Mouse (Mus musculus) kidney, embryonic 16.5 days (tissue): Measurements from ENCODE around the gene Gcc1. TPM values are rescaled to one million over a fixed set of nuclear protein-coding genes. Genes with fewer than 3 reads are reported as not detected.

ENCODE experiments used
- ATAC-seq: fragments of 200-750 bp; cut with Nextera tagmentation; 2 replicates; pipeline ENCODE4 v1.8.0; 2017; ENCODE audit warnings: moderate TSS enrichment; ENCODE audit not compliant: low FRiP score, low TSS enrichment
- H3K27ac ChIP-seq: fragments of 300-500 bp; sonication (generic); 2 replicates; pipeline ENCODE4 v1.5.1; 2014; ENCODE audit warnings: low read length
- H3K27me3 ChIP-seq: fragments of 300-500 bp; sonication (generic); 2 replicates; pipeline ENCODE4 v1.6.1; 2014; ENCODE audit warnings: low read length, control low read depth, mixed read lengths; ENCODE audit not compliant: insufficient read depth
- H3K36me3 ChIP-seq: fragments of 300-500 bp; sonication (generic); 2 replicates; pipeline ENCODE4 v1.6.1; 2014; ENCODE audit warnings: low read length, control low read depth, mixed read lengths; ENCODE audit not compliant: insufficient read depth
- H3K4me1 ChIP-seq: fragments of 300-500 bp; sonication (generic); 2 replicates; pipeline ENCODE4 v1.6.1; 2014; ENCODE audit warnings: low read length, control low read depth, mixed read lengths; ENCODE audit not compliant: insufficient read depth
- H3K4me2 ChIP-seq: fragments of 300-500 bp; sonication (generic); replicated peaks from 2 replicates; pipeline ENCODE4 v1.6.1; 2014; ENCODE audit warnings: low read depth, low read length
- H3K4me3 ChIP-seq: fragments of 300-500 bp; sonication (generic); 2 replicates; pipeline ENCODE4 v1.5.1; 2014; ENCODE audit warnings: mild to moderate bottlenecking, low read length
- H3K9ac ChIP-seq: fragments of 300-500 bp; sonication (generic); replicated peaks from 2 replicates; pipeline ENCODE4 v1.6.1; 2014; ENCODE audit warnings: low read length
- H3K9me3 ChIP-seq: fragments of 300-500 bp; sonication (generic); 2 replicates; pipeline ENCODE4 v1.6.1; 2016; ENCODE audit warnings: low read length, control low read depth
- WGBS: fragments of 180-500 bp; shearing (Covaris S2); extraction: QIAGEN DNeasy Blood & Tissue Kit; methylation state at CpG from one replicate; pipeline ENCODE4 v1.1.7; 2014; 5-methylcytosine and 5-hydroxymethylcytosine counted together
- polyA plus RNA-seq: library from polyadenylated mRNA; unstranded; fragments of >200 nt; fragmentation: Nextera tagmentation; extraction: Ambion mirVana; gene quantifications from 2 replicates; pipeline ENCODE4 v1.2.1, GENCODE M21; 2015

The Gcc1 gene
- polyA plus RNA-seq = 11.5 and 12.6 TPM in 2 replicates

DNA sequence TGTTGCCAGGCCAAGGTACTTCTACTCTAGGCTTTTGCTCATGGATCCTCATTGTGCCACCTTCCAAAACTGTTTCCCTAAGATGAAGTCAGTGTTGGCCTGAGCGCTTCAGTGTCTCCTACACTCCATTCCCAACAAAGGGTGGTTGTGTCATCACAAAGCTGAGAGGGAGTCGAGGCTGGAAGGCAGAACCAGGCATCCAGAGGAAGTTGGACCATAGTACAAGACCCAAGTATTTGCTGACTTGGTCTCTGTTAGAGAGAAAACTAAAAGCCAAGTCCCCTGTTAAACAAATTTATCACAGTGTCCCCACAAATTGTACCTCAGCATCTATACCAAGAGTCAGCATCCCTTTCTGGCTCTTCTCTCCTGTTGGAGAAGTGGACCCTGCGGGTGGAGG is at the start of gene Gcc1:
Gene Gcc1 (minus strand): TSS at position 101 of the 400 bp plus-strand sequence.
- 90% methylated on average over 3 of the region's 3 CpGs for WGBS
- Histone ChIP-seq H3K36me3 (peaks cover 19% of the 10 kb centered on the region), H3K4me2 (no peak within 1 kb of the TSS), H3K9ac (no peak within 1 kb of the TSS), H3K27me3 (no peaks in the 10 kb centered on the region), H3K27ac (no peak within 1 kb of the TSS), H3K4me1 (peaks cover 9% of the 10 kb centered on the region), H3K9me3 (no peaks in the 10 kb centered on the region), H3K4me3 (no peak within 1 kb of the TSS)
- ATAC-seq = no peak

DNA sequence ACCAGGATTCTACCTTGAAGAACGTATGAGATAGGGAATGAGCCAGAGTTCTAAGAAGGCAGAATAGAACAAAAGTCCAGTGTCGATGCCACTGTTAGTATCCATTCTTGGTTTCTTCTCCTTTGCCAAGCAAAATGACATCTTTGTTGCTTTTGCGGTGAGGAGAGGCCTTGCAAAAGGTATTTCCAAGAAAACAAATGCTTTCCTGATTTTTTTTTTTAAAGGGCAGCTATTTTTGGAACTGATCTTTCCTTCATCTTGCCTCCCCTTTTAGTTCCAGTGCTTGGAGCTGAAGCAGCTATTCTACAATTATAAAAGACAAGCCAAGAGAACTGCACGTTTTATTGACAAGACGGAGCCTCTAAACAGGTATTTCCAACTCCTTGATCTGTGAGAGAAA is 46.6 kb upstream of the Gcc1 start, which contains the start of gene Snd1:
Gene Snd1 (plus strand): TSS at position 301 of the 400 bp plus-strand sequence.
- 78% methylated on average over 5 of the region's 5 CpGs for WGBS
- no peak within 1 kb of the TSS for H3K4me3 ChIP-seq
- no peak within 1 kb of the TSS for H3K9ac ChIP-seq
- no peak within 1 kb of the TSS for H3K27ac ChIP-seq
- H3K27me3 ChIP-seq = no peaks in the 10 kb centered on the region
- H3K4me2 ChIP-seq = no peak within 1 kb of the TSS
- no peaks in the 10 kb centered on the region for H3K36me3 ChIP-seq
- no peaks in the 10 kb centered on the region for H3K9me3 ChIP-seq
- H3K4me1 ChIP-seq = 0 out of 2 replicates have a peak, but pooled peaks cover 3% of the 10 kb centered on the region
- no peak for ATAC-seq

- H3K4me2 ChIP-seq = no peak overlapping the region
- no peaks in the 10 kb centered on the region for H3K36me3 ChIP-seq
- no peak overlapping the region for H3K27ac ChIP-seq
- no peak overlapping the region for H3K4me3 ChIP-seq
- H3K27me3 ChIP-seq = no peaks in the 10 kb centered on the region
- H3K4me1 ChIP-seq = 0 out of 2 replicates have a peak, but pooled peaks cover 3% of the 10 kb centered on the region
- 88% methylated on average over 4 of the region's 4 CpGs for WGBS
- ATAC-seq = no peak
- no peaks in the 10 kb centered on the region for H3K9me3 ChIP-seq
- no peak overlapping the region for H3K9ac ChIP-seq
These were observed 46.0 kb upstream of the Gcc1 start for GRCm38 (mm10) chr6:28474211-28474610.

GRCm38 (mm10) chr6:28471284-28472035 is 43.3 kb upstream of the Gcc1 start:
- Histone ChIP-seq H3K27ac (no peak overlapping the region), H3K4me1 (no peaks in the 10 kb centered on the region), H3K9me3 (no peaks in the 10 kb centered on the region), H3K9ac (no peak overlapping the region), H3K4me2 (no peak overlapping the region), H3K36me3 (no peaks in the 10 kb centered on the region), H3K27me3 (no peaks in the 10 kb centered on the region), H3K4me3 (no peak overlapping the region)
- ATAC-seq = no peak
- WGBS = 88% methylated on average over 9 of the region's 9 CpGs

GRCm38 (mm10) chr6:28470621-28471020 is 42.4 kb upstream of the Gcc1 start:
- Histone ChIP-seq H3K27ac (no peak overlapping the region), H3K4me2 (no peak overlapping the region), H3K9ac (no peak overlapping the region), H3K27me3 (no peaks in the 10 kb centered on the region), H3K9me3 (no peaks in the 10 kb centered on the region), H3K4me3 (no peak overlapping the region), H3K4me1 (no peaks in the 10 kb centered on the region), H3K36me3 (no peaks in the 10 kb centered on the region)
- WGBS = 77% methylated on average over 5 of the region's 5 CpGs
- ATAC-seq = no peak

DNA sequence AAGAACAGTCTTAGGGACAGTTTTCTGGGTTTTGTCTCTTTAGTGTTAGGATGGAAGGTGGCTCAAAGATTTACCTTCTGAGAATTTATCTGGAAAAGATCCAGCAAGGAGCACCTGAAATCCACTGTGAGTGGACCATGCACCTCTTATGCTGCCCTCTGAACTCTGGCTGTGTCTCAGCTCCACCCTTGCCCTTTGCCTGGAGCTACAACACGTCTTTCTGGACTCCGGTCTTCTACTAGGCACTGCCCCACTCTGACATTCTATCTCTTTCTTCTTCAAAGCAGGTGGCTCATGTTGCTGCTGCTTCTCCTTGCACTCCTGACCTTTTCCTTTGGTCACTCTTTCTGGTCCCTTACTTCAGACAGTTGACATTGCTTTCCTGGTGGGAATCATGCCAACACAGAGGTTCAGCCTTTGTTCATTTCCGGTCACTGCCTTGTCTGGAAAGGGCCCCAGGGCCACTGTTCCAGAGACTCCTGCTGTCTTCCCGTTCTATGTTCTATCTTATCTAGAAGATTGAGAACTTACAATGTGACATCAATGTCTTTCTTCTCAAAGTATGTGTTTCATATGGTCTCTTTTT is 41.9 kb upstream of the Gcc1 start:
- Histone ChIP-seq H3K4me2 (no peak overlapping the region), H3K36me3 (no peaks in the 10 kb centered on the region), H3K9me3 (no peaks in the 10 kb centered on the region), H3K4me1 (no peaks in the 10 kb centered on the region), H3K27ac (no peak overlapping the region), H3K27me3 (no peaks in the 10 kb centered on the region), H3K9ac (no peak overlapping the region), H3K4me3 (no peak overlapping the region)
- 40% methylated on average over 4 of the region's 4 CpGs for WGBS
- ATAC-seq = no peak

DNA sequence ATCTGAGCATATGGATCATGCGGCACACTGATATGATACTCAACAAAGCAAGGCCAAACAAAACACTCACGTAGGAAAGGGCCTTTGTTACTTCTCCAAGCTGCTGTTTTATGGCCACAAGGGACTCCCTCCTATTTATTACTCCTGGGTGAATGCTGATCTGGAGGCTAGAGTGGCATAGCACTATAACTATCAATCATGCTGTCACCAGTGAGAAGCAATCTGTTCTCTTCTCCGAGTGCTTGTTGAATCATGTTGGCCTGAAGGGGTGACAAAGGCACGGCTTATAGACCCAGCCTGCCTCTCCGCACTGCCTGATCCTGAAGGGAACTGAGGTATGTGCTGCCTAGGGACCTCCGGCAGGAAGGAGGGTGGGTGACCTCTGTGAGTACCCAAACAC is 36.4 kb upstream of the Gcc1 start:
- H3K9ac ChIP-seq = no peak overlapping the region
- no peak overlapping the region for H3K27ac ChIP-seq
- H3K4me2 ChIP-seq = no peak overlapping the region
- ATAC-seq = no peak
- H3K4me3 ChIP-seq = no peak overlapping the region
- H3K27me3 ChIP-seq = no peaks in the 10 kb centered on the region
- no peaks in the 10 kb centered on the region for H3K36me3 ChIP-seq
- no peaks in the 10 kb centered on the region for H3K9me3 ChIP-seq
- WGBS = 17% methylated on average over 6 of the region's 6 CpGs
- H3K4me1 ChIP-seq = 0 out of 2 replicates have a peak, but pooled peaks cover 3% of the 10 kb centered on the region

GRCm38 (mm10) chr6:28460534-28460933 is 32.3 kb upstream of the Gcc1 start:
- Histone ChIP-seq H3K4me3 (no peak overlapping the region), H3K9ac (no peak overlapping the region), H3K27ac (no peak overlapping the region), H3K4me2 (no peak overlapping the region), H3K36me3 (no peaks in the 10 kb centered on the region), H3K4me1 (0 out of 2 replicates have a peak, but pooled peaks cover 3% of the 10 kb centered on the region), H3K27me3 (no peaks in the 10 kb centered on the region), H3K9me3 (no peaks in the 10 kb centered on the region)
- 6% methylated on average over 5 of the region's 5 CpGs for WGBS
- no peak for ATAC-seq

DNA sequence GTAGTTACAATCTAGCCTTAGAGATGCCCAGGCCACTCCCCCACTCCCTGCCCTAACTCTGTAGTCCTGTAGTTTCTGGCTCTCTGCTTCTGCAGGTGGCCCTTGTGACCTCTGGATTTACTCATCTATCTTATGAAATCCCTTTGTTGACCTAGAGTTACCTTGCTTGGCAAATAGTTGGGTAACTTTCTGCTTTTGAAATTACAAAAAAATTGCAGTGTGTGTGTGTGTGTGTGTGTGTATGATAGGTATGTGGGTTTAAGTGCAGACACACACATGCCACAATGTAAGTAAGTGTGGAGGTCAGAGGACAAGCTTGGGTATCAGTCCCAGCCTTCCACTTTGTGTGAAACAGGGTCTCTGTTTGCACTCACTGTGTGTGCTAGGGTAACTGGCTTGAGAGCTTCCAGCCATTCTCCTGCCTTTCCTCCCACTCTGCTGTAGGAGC is 31.1 kb upstream of the Gcc1 start:
- Histone ChIP-seq H3K9ac (no peak overlapping the region), H3K4me1 (no peaks in the 10 kb centered on the region), H3K36me3 (no peaks in the 10 kb centered on the region), H3K4me2 (no peak overlapping the region), H3K4me3 (no peak overlapping the region), H3K9me3 (no peaks in the 10 kb centered on the region), H3K27ac (no peak overlapping the region), H3K27me3 (peaks cover 1% of the 10 kb centered on the region; the same call in 1 of the 2 replicates)
- ATAC-seq = no peak

- H3K9me3 ChIP-seq = no peaks in the 10 kb centered on the region
- H3K4me3 ChIP-seq = no peak overlapping the region
- WGBS = 3% methylated on average over 12 of the region's 12 CpGs
- no peak for ATAC-seq
- H3K4me1 ChIP-seq = no peaks in the 10 kb centered on the region
- H3K27me3 ChIP-seq = peaks cover 36% of the 10 kb centered on the region
- H3K4me2 ChIP-seq = no peak overlapping the region
- H3K9ac ChIP-seq = no peak overlapping the region
- H3K36me3 ChIP-seq = no peaks in the 10 kb centered on the region
- no peak overlapping the region for H3K27ac ChIP-seq
These were observed 22.8 kb upstream of the Gcc1 start for GRCm38 (mm10) chr6:28450977-28451376.
